Mouse (Mus musculus) brain, embryonic 18.5 days (tissue): Measurements from ENCODE around the gene Mettl23.
"Not testable (repeated sequence)": the region's sequence is repeated elsewhere in the genome, so short reads cannot be mapped to it uniquely, and the experiment has no call there.

Experiments
- DNase-seq: peaks from one replicate; pipeline ENCODE4 v3.0.0-alpha.2; 2012; ENCODE audit warnings: low read depth, low spot score

Mettl23 gene

DNA sequence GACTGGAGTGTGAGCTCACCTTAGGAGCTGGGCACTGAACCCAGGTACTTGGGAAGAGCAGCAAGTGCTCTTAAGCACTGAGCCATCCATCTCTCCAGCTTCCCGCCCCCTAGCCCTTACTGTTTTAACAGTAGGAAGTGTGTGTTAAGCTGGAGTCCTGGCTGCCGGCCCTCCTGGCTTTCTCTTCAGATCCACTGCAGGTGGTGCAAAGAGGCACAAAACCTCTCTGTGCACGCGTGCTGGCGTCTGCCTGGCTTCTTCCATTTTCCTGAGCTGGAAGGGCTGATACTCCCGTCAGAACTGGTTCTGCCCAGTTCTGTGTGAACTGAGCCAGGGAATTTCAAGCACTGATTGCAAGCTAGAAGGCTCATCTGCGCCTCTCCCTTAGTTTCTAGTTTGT lies 37.8 kb downstream of the Mettl23 start:
- no peak for DNase-seq

DNA sequence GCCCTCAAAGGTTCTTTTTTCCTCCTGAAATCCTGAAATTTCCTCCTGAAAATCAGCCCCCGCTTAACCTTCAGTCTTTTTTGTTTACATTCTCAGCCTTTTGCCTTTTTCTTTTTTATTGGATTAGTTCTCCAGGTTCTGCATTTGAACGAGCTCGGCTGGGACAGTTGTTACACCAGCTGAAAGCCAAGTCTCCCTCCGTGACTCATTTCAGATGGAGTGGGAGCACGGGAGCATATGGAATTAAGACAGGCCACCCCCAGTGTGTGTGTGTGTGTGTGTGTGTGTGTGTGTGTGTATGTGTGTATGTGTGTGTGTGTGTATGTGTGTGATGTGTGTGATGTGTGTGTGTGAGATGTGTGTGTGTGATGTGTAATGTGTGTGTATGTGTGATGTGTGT lies 38.4 kb downstream of the Mettl23 start:
- DNase-seq = no peak

- DNase-seq = no peak
Measured at GRCm38 (mm10) chr11:116882446-116882845, 39.4 kb downstream of the Mettl23 start.

DNA sequence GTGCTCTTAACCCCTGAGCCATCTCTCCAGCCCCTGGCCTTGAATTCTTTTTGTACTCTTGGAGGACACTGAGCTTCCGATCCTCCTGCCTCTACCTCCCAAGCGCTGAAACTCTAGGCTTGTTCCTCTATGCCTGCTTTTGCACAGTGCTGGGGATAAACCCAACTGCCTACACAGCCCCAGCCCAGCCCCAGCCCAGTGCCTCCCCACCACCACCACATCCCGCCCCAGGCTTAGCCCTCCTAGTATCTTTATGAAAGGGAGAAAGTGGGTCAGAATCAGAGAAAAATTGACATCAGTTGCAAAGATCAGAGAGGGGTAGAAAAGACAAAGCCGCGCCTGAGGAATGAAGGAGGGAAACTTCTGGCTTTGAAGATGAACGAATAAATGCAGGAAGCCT lies 41.0 kb downstream of the Mettl23 start:
- no peak for DNase-seq

DNA sequence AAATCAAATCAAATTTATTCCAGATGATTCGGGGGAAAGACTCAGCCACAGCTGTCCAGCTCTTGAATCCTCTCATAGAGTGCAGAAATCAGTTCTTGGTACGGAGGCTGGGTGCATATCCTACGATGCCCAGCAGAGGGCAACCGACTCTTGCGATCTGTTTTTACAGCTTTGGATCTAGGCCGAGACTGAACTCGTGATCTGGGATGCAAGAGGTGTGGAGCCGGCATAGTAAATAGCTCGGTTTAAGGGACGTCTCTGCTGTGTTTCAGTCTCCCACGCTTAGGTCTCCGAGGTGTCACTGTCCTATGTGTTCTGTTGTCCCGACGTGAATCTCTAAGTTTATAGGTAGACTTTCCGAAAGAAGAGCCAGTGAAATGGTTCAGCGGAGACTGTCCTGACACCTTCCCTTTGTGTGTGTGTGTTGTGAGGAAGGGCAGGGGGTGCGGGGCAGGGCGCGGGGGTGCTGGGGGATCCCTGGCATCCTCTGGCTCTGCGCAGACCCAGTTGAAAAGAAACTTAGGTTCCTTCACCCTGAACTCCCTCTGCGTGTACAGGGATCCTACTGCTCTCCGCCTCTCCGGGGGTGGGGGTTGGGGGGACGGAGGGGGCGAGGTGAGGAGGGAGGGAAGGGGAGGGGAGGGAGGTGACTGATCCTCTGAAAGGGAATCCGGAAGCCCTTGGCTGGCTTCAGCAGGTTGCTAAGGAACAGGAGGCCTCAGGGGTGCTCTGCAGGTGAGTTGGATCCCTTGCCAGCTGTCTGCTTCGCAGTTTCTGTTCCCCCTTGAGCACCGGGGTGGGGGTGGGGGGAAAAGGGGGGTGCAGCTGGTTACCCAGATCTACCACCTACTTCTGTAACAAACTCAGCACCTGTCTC lies 42.4 kb downstream of the Mettl23 start:
- DNase-seq = peak; percentile 69

DNA sequence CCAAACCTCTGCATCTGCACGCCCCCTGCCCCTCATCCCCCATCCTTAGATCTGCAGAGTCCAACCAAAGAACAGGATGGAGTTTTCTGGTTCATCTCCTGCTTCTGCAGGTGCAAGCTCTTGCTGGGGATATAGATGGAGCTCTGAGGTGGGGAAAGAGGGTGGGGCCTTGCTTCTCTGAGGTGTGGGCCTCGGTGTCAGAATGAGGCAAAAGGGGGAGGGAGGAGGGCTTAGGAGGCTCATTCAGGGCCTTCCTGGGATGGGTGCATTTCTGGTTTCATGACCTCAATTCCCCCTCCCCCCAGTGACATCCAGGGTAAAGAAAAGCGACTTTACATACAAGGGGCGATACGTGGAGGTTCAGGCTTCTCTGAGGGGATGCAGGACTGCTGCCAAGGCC lies 44.1 kb downstream of the Mettl23 start:
- no peak for DNase-seq

DNA sequence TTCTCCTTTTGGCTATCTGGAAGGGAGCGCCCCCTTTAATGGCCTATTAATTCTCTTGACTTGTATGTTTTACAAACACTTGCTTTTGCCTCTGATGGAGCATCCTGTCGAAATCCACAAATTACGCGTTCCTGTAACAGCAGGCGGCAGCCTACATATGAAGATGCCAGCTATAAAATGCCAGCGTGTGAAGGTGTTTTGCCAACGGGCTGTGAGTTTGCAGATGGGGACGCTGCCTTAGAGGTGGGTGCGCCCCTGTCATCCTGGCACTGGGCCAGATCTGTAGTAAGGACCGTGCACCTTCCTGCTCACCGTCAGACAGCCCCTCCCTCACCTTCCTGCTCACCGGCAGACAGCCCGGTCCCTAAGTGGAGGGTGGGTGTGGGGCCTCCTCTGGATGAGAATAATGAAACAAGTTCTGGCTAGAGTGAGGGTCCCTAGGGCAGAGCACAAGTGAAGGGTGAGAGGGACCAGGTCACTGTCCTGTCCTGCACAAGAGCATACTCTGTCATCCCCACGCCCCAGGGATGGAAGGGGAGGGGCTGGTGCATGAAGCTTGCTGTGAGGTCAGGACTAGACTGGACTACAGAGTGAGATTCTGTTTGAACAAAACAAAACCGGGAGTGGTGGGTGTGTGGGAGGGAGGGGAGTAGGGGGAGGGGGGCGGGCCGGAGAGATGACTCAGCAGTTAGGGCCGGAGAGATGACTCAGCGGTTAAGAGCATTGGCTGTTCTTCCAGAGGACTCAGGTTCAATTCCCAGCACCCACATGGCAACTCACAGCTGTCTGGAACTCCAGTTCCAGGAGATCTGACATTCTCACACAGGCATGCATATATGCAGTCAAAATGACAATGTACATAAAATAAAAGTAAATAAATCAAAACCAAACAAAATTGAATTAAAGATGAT lies 50.7 kb downstream of the Mettl23 start:
- no peak for DNase-seq

DNA sequence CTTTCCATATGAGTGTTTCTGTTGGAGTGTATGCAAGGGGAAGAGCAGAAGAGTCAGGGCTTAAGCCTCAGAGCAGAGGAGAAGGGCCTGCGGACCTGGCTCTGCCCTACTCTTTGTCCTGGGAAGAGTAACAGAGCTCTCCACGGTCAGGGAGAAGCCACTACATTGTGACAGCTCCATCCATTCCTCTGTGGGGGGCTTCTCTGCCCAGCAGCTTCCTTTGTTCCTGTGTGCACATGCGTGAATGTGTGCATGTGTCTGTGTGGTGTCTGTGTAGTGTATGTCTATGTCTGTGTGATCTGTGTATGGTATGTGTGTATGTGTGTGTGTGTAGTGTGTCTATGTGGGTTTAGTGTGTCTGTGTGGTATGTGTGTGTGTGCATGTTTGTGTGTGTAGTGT lies 52.3 kb downstream of the Mettl23 start:
- no peak for DNase-seq

GRCm38 (mm10) chr11:116899247-116899646 lies 56.2 kb downstream of the Mettl23 start:
- no peak for DNase-seq

DNA sequence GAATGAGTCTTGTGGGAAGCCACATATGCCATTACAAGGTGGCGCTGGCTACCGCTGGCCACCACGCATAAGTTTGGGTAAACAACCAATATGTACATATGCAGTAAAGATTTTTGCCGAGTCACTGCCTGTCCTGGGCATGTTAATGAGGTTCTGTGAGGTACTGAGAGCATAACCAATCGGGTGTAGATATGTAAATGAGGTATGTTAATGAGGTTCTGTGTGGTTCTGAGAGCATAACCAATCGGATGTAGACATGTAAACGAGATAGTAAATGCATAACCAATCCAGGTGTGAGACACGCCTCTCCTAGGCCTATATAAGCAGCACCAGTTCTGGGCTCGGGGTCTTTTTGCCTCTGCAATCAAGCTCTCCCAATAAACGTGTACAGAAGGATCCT lies 59.5 kb downstream of the Mettl23 start:
- not testable (repeated sequence) for DNase-seq
